Mouse (Mus musculus) stomach, embryonic 14.5 days (tissue): ENCODE measurements at regions not wholly inside any gene's neighbourhood (a gene's known extent, or its start where the extent isn't known, plus 50 kb on each side); places are given as distances from the start of the nearest gene placed in this dataset.
A peak's percentile ranks its signal among the peaks of the same experiment; 100 is the strongest.

ENCODE experiments used
- ATAC-seq: fragments of 200-750 bp; cut with Nextera tagmentation; 2 replicates; pipeline ENCODE4 v1.8.0; 2017; ENCODE audit warnings: low read depth, moderate TSS enrichment; ENCODE audit not compliant: insufficient number of reproducible peaks, insufficient read depth, low FRiP score
- H3K27ac ChIP-seq: fragments of 300-500 bp; sonication (generic); 2 replicates; pipeline ENCODE4 v1.5.1; 2014; ENCODE audit warnings: mild to moderate bottlenecking, low read length, moderate library complexity, mixed read lengths
- H3K27me3 ChIP-seq: fragments of 300-500 bp; sonication (generic); 2 replicates; pipeline ENCODE4 v1.6.1; 2014; ENCODE audit warnings: low read length, control low read depth, mixed read lengths; ENCODE audit not compliant: control insufficient read depth, insufficient read depth
- H3K36me3 ChIP-seq: fragments of 300-500 bp; sonication (generic); 2 replicates; pipeline ENCODE4 v1.6.1; 2014; ENCODE audit warnings: mild to moderate bottlenecking, control low read depth, low read length, moderate library complexity, mixed read lengths; ENCODE audit not compliant: control insufficient read depth, insufficient read depth
- H3K4me1 ChIP-seq: fragments of 300-500 bp; sonication (generic); 2 replicates; pipeline ENCODE4 v1.6.1; 2014; ENCODE audit warnings: low read length, control low read depth, mixed read lengths; ENCODE audit not compliant: control insufficient read depth, insufficient read depth
- H3K4me2 ChIP-seq: fragments of 300-500 bp; sonication (generic); replicated peaks from 2 replicates; pipeline ENCODE4 v1.6.1; 2014; ENCODE audit warnings: low read depth, low read length, control low read depth
- H3K4me3 ChIP-seq: fragments of 300-500 bp; sonication (generic); 2 replicates; pipeline ENCODE4 v1.5.1; 2014; ENCODE audit warnings: low read depth, low read length, control low read depth
- H3K9ac ChIP-seq: fragments of 300-500 bp; sonication (generic); replicated peaks from 2 replicates; pipeline ENCODE4 v1.6.1; 2014; ENCODE audit warnings: low read depth, mild to moderate bottlenecking, control low read depth, low read length, moderate library complexity, mixed read lengths
- H3K9me3 ChIP-seq: fragments of 300-500 bp; sonication (generic); 2 replicates; pipeline ENCODE4 v1.6.1; 2016; ENCODE audit warnings: low read depth, low read length, control low read depth; ENCODE audit not compliant: control insufficient read depth
- WGBS: fragments of 180-500 bp; shearing (Covaris S2); extraction: QIAGEN DNeasy Blood & Tissue Kit; methylation state at CpG from one replicate; pipeline ENCODE4 v1.1.7; 2014; 5-methylcytosine and 5-hydroxymethylcytosine counted together

DNA sequence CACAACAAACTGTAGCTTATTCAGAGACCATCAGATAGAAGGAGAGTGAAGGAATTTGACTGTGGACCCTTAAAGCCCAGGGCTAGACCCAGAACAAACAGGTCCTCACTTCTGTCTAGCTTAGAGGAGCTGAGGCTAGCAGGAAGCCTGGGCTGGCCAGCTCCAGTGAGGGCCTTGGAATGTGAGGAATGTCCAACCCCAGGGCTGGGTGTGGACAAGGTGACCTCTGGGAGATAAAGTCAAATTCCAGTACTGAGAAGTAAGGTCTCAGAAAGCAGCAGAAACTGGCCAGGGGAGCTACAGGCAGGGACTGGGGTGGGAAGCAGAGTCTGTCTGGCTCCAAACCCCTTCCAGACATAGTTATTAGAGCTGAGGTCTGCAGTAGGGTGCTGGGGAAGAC lies 51.0 kb upstream of the Ssbp3 start:
- H3K27ac ChIP-seq, result 0 out of 2 replicates have a peak overlapping the region, but pooled peaks have one; percentile 33
- H3K4me1 ChIP-seq, result peaks cover 35% of the 10 kb centered on the region
- H3K9me3 ChIP-seq, result no peaks in the 10 kb centered on the region
- no peaks in the 10 kb centered on the region for H3K27me3 ChIP-seq
- no peak overlapping the region for H3K4me2 ChIP-seq
- H3K9ac ChIP-seq, result no peak overlapping the region
- ATAC-seq, result no peak
- H3K36me3 ChIP-seq, result no peaks in the 10 kb centered on the region
- no peak overlapping the region for H3K4me3 ChIP-seq

DNA sequence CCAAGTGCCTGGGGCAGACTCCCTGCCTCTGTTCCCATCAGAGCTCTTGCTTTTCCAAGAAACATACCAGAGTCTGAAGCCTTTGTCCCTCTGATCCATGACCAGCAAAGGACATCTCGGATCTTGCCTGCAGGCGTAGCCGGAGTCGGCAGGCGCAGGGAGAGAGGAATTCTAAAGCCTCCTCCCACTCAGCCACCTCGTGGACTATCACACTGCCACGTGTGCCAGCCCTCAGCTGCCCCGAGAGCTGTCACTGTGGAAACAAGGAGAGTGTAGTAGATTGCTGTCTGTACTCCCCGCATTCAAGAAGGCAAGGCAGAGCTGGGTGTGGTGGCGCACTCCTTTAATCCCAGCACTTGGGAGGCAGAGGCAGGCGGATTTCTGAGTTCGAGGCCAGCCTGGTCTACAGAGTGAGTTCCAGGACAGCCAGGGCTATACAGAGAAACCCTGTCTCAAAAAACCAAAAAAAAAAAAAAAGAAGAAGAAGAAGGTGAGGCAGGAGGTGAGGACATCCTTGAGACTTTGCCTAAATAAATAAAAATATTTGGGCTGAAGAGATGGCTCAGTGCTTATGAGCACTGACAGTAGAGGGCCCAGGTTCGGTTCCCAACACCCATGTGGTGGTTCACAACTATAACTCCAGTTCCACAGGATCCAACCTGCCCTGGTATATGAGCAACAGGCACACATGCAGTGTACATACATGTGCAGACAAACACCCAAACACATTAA lies 52.0 kb upstream of the Ssbp3 start:
- no peaks in the 10 kb centered on the region for H3K27me3 ChIP-seq
- no peak overlapping the region for H3K4me3 ChIP-seq
- 76% methylated on average over 12 of the region's 13 CpGs for WGBS

DNA sequence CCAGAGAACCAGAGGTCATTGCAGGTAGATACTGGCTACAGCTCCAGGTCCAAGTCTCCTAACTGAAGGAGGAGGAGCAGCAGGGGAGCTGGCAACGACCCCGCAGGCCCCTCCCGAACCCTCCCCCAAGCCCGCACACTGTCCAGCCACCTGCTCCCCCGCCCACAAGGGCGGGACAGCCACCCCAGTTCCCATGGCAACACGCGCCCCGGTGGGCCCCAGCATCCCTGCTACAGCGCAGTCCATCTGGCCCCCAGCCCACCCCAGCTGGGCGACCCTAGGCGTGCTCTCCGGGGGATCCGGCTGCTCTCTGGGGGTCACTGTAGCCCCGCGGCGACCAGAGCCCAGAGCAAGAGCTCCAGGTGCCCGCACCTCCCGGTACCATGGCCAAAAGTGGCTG lies 51.0 kb upstream of the Acot11 start:
- Histone ChIP-seq H3K4me3 (no peak overlapping the region), H3K9ac (no peak overlapping the region), H3K27me3 (no peaks in the 10 kb centered on the region), H3K4me2 (no peak overlapping the region; the same call in 1 of the 2 replicates), H3K4me1 (peaks cover 36% of the 10 kb centered on the region), H3K27ac (no peak overlapping the region), H3K36me3 (no peaks in the 10 kb centered on the region), H3K9me3 (no peaks in the 10 kb centered on the region)
- 6% methylated on average over 19 of the region's 19 CpGs for WGBS
- ATAC-seq, result no peak; the same call in 1 of the 2 replicates

More for the DNA sequence above, 52.0 kb upstream of the Ssbp3 start:
- Histone ChIP-seq H3K4me2 (no peak overlapping the region), H3K36me3 (no peaks in the 10 kb centered on the region), H3K27ac (no peak overlapping the region), H3K4me1 (peaks cover 44% of the 10 kb centered on the region), H3K9ac (no peak overlapping the region), H3K9me3 (no peaks in the 10 kb centered on the region)
- no peak for ATAC-seq

DNA sequence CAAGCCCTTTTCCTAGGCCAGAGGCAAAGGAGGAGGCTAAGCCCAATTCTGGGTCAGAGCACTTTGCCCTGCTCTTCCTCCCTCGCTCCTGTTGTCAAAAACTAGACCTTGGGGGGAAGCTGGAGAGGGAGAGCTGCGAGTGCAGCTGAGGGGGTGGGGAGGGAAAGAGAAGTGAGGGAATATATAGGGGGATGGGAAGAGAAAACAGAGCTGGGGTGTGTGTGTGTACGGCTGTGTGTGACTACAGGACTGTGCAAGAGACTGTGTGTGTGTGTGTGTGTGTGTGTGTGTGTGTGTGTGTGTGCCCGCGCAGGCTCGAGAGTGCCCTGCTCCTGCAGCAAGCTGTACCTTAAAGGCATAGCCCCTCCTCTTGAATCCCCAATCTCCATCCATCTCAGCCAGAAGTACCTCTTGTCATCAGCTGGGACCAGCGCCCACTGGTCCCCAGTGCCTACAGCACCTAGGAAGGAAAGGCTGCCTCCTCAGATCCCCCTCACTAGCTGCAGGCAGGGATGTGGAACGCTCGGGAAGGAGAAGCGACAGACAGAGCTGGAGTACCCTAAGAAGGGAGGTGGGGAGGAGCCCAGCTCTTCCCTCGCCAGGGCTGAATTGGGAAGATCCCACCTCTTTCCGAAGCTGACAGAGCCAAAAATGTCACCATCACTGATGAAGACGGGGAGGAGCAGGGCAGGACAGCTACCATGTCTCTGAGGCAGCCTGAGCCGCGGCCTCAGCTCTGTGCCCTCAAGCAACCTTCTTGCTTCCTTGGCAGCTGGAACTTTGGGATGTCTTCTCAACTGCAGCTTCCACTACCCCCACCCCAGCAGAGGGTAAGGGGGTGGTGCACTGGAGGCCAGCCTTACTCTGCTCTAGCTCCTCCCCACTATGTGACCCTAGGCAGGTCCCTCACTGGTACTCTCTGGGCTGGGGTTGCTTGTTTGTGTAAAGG lies 49.8 kb upstream of the Acot11 start:
- Histone ChIP-seq H3K9ac (no peak overlapping the region), H3K27me3 (no peaks in the 10 kb centered on the region), H3K4me3 (no peak overlapping the region), H3K36me3 (no peaks in the 10 kb centered on the region), H3K27ac (peak overlapping the region; percentile 58; the same call in 1 of the 2 replicates), H3K4me2 (peak overlapping the region; percentile 36), H3K9me3 (no peaks in the 10 kb centered on the region), H3K4me1 (peaks cover 30% of the 10 kb centered on the region)
- WGBS, result 9% methylated on average over 15 of the region's 15 CpGs
- ATAC-seq, result peak; percentile 70
